Mouse (Mus musculus): ENCODE results near the gene Fmnl3.
A peak's percentile ranks its signal among the peaks of the same experiment; 100 is the strongest.
"Not testable (repeated sequence)": the region's sequence is repeated elsewhere in the genome, so short reads cannot be mapped to it uniquely, and the experiment has no call there.

DNA sequence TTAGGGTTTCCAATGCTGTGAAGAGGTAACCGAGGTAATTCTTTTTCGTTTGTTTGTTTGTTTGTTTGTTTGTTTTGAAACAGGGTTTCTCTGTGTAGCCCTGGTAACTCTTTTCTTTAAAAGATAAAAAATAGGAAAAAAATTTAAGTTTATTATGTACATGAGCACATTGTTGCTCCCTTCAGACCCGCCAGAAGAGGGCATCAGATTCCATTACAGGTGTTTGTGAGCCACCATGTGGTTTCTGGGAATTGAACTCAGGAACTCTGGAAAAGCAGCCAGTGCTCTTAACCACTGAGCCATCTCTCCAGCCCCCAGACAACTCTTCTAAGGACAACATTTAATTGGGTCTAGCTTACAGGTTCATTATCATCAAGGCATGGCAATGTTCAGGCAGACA lies 15.8 kb upstream of the Fmnl3 start:
- not testable (repeated sequence) for TF ChIP-seq POLR2A (IDR thresholded peaks at IDR 0.05; ENCODE audit: insufficient read depth, low read depth, low read length)
- TF ChIP-seq CTCF (IDR thresholded peaks at IDR 0.05): peak; percentile 55

All from heart, adult 2 months (tissue).